Mouse (Mus musculus) neural tube, embryonic 11.5 days (tissue): ENCODE measurements around the gene Stard5. TPM values are rescaled to one million over a fixed set of nuclear protein-coding genes. Genes with fewer than 3 reads are reported as not detected.

Experiments
- ATAC-seq: fragments of 200-750 bp; cut with Nextera tagmentation; 2 replicates; pipeline ENCODE4 v1.8.0; 2017; ENCODE audit warnings: moderate number of reproducible peaks, mild to moderate bottlenecking, moderate TSS enrichment, moderate library complexity; ENCODE audit not compliant: insufficient read depth, low FRiP score, low TSS enrichment
- DNase-seq: peaks from one replicate; pipeline ENCODE4 v3.0.0-alpha.2; 2015; ENCODE audit warnings: low spot score
- H3K27ac ChIP-seq: fragments of 300-500 bp; sonication (generic); 2 replicates; pipeline ENCODE4 v1.5.1; 2014; ENCODE audit warnings: low read depth, mild to moderate bottlenecking, low read length
- H3K27me3 ChIP-seq: fragments of 300-500 bp; sonication (generic); 2 replicates; pipeline ENCODE4 v1.6.1; 2014; ENCODE audit warnings: mild to moderate bottlenecking, low read length, mixed read lengths; ENCODE audit not compliant: control insufficient read depth, insufficient read depth
- H3K36me3 ChIP-seq: fragments of 300-500 bp; sonication (generic); 2 replicates; pipeline ENCODE4 v1.6.1; 2014; ENCODE audit warnings: mild to moderate bottlenecking, low read length, moderate library complexity, mixed read lengths; ENCODE audit not compliant: control insufficient read depth, insufficient read depth
- H3K4me1 ChIP-seq: fragments of 300-500 bp; sonication (generic); 2 replicates; pipeline ENCODE4 v1.6.1; 2014; ENCODE audit warnings: low read length, mixed read lengths; ENCODE audit not compliant: control insufficient read depth, insufficient read depth
- H3K4me2 ChIP-seq: fragments of 300-500 bp; sonication (generic); 2 replicates; pipeline ENCODE4 v1.6.1; 2014; ENCODE audit warnings: low read depth, mild to moderate bottlenecking, moderate library complexity
- H3K4me3 ChIP-seq: fragments of 300-500 bp; sonication (generic); 2 replicates; pipeline ENCODE4 v1.5.1; 2014; ENCODE audit warnings: low read depth, low read length
- H3K9ac ChIP-seq: fragments of 300-500 bp; sonication (generic); 2 replicates; pipeline ENCODE4 v1.6.1; 2014; ENCODE audit warnings: mild to moderate bottlenecking, low read length
- H3K9me3 ChIP-seq: fragments of 300-500 bp; sonication (generic); 2 replicates; pipeline ENCODE4 v1.6.1; 2016; ENCODE audit warnings: low read length; ENCODE audit not compliant: control insufficient read depth
- WGBS: fragments of 180-500 bp; shearing (Covaris S2); extraction: QIAGEN DNeasy Blood & Tissue Kit; methylation state at CpG from one replicate; pipeline ENCODE4 v1.1.7; 2014; 5-methylcytosine and 5-hydroxymethylcytosine counted together
- polyA plus RNA-seq: library from polyadenylated mRNA; unstranded; fragments of >200 nt; fragmentation: Nextera tagmentation; extraction: Ambion mirVana; gene quantifications from 2 replicates; pipeline ENCODE4 v1.2.1, GENCODE M21; 2014

Stard5 gene
- polyA plus RNA-seq, 1 experiment from 2014 or later = 11.0 TPM

- Histone ChIP-seq H3K9ac (no peak overlapping the region), H3K4me2 (no peak overlapping the region), H3K9me3 (no peaks in the 10 kb centered on the region), H3K27me3 (no peaks in the 10 kb centered on the region), H3K4me3 (no peak overlapping the region), H3K27ac (no peak overlapping the region), H3K36me3 (no peaks in the 10 kb centered on the region), H3K4me1 (no peaks in the 10 kb centered on the region)
- ATAC-seq (no peak), DNase-seq (no peak)
- WGBS = 90% methylated on average over 6 of the region's 6 CpGs
Observed at GRCm38 (mm10) chr7:83662711-83663375, 31.1 kb downstream of the Stard5 start.

- no peak for DNase-seq
- Histone ChIP-seq H3K27ac (no peak overlapping the region), H3K9me3 (no peaks in the 10 kb centered on the region), H3K4me3 (no peak overlapping the region), H3K9ac (no peak overlapping the region), H3K4me2 (no peak overlapping the region), H3K4me1 (no peaks in the 10 kb centered on the region), H3K36me3 (no peaks in the 10 kb centered on the region), H3K27me3 (no peaks in the 10 kb centered on the region)
- 83% methylated on average over 4 of the region's 4 CpGs for WGBS
- no peak for ATAC-seq
Observed at GRCm38 (mm10) chr7:83666087-83666595, 34.4 kb downstream of the Stard5 start.

- 87% methylated on average over 5 of the region's 5 CpGs for WGBS
- no peaks in the 10 kb centered on the region for H3K27me3 ChIP-seq
- no peaks in the 10 kb centered on the region for H3K9me3 ChIP-seq
- ATAC-seq (no peak), DNase-seq (no peak)
- no peaks in the 10 kb centered on the region for H3K36me3 ChIP-seq
- no peaks in the 10 kb centered on the region for H3K4me1 ChIP-seq
- H3K27ac ChIP-seq = no peak overlapping the region
- H3K4me2 ChIP-seq = no peak overlapping the region
- H3K4me3 ChIP-seq = no peak overlapping the region
- no peak overlapping the region for H3K9ac ChIP-seq
Observed at GRCm38 (mm10) chr7:83667936-83668645, 36.3 kb downstream of the Stard5 start.

GRCm38 (mm10) chr7:83668724-83669123 is 37.0 kb downstream of the Stard5 start:
- DNase-seq = peak; percentile 59
- H3K36me3 ChIP-seq = no peaks in the 10 kb centered on the region
- H3K27me3 ChIP-seq = no peaks in the 10 kb centered on the region
- H3K4me1 ChIP-seq = no peaks in the 10 kb centered on the region
- H3K9ac ChIP-seq = no peak overlapping the region
- ATAC-seq = no peak
- H3K4me2 ChIP-seq = no peak overlapping the region
- H3K27ac ChIP-seq = no peak overlapping the region
- no peaks in the 10 kb centered on the region for H3K9me3 ChIP-seq
- WGBS = 30% methylated on average over 1 of the region's 1 CpGs
- H3K4me3 ChIP-seq = no peak overlapping the region

GRCm38 (mm10) chr7:83671573-83671972 is 39.8 kb downstream of the Stard5 start:
- ATAC-seq (no peak), DNase-seq (no peak)
- no peak overlapping the region for H3K4me3 ChIP-seq
- no peaks in the 10 kb centered on the region for H3K27me3 ChIP-seq
- H3K9me3 ChIP-seq = no peaks in the 10 kb centered on the region
- no peak overlapping the region for H3K4me2 ChIP-seq
- H3K27ac ChIP-seq = no peak overlapping the region
- H3K36me3 ChIP-seq = no peaks in the 10 kb centered on the region
- H3K4me1 ChIP-seq = no peaks in the 10 kb centered on the region
- no peak overlapping the region for H3K9ac ChIP-seq
- 91% methylated on average over 6 of the region's 6 CpGs for WGBS

DNA sequence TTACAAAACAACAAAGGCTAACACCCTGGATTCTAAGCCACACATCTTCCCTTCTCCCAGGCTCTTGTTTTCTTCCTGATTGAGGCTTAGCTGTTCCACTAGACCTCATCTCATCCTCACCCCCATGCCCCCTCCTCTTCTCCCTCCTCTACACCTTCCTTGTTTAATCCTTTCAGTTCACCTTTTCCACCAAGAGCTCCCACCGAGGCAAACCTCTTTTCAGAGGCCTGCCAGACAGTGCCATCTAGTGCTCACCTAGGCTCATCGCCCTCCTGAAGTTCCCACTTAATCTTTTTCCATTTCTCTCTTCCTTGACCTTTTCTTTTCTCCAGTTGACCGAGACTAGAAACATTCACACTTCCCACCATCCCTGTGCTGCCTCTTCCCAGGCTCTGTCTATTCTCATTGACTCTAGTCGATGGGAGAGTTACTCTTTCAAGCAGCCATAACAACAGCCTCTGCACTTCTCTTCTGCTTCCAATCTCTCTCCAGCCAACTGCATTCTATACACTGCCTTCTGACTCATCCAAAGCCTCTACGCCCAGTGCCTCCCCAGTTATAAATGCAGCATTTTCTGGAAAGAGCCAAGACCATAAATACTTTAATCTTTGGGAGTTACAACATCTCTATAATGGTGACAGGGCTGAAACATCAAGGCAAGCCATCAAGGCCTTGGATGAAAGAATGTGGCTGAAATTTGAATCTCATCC is 43.9 kb downstream of the Stard5 start:
- H3K27me3 ChIP-seq = no peaks in the 10 kb centered on the region
- H3K4me1 ChIP-seq = no peaks in the 10 kb centered on the region
- no peaks in the 10 kb centered on the region for H3K9me3 ChIP-seq
- no peak overlapping the region for H3K27ac ChIP-seq
- no peaks in the 10 kb centered on the region for H3K36me3 ChIP-seq
- ATAC-seq (no peak), DNase-seq (no peak)
- WGBS = 36% methylated on average over 5 of the region's 5 CpGs
- H3K9ac ChIP-seq = no peak overlapping the region
- no peak overlapping the region for H3K4me3 ChIP-seq
- H3K4me2 ChIP-seq = no peak overlapping the region

- H3K4me1 ChIP-seq = no peaks in the 10 kb centered on the region
- H3K4me3 ChIP-seq = no peak overlapping the region
- WGBS = 89% methylated on average over 3 of the region's 3 CpGs
- H3K27ac ChIP-seq = no peak overlapping the region
- H3K9ac ChIP-seq = no peak overlapping the region
- ATAC-seq (no peak), DNase-seq (no peak)
- H3K9me3 ChIP-seq = no peaks in the 10 kb centered on the region
- H3K36me3 ChIP-seq = no peaks in the 10 kb centered on the region
- H3K4me2 ChIP-seq = no peak overlapping the region
- no peaks in the 10 kb centered on the region for H3K27me3 ChIP-seq
Observed at GRCm38 (mm10) chr7:83677296-83677695, 45.5 kb downstream of the Stard5 start.

DNA sequence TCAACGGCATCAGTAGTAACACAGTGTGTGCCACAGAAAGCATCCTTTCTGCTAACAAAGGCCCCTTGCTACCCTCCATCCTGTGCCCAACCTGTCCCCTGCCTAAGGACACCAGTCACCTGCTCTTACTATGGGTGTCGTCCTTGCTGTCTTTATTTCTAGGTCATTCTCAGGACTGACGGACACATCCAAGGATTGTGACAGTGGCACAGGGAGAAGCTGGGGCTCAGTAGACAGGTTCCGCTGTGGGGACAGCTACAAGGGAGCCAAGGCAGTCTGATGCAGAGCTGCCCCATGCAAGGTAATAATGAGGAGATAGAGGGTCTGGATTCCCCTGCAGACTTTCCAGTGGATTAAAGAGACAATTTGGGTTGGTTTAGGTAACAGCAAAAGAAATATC is 46.7 kb downstream of the Stard5 start:
- H3K36me3 ChIP-seq = no peaks in the 10 kb centered on the region
- H3K9ac ChIP-seq = no peak overlapping the region
- no peak overlapping the region for H3K4me2 ChIP-seq
- 90% methylated on average over 4 of the region's 4 CpGs for WGBS
- no peak overlapping the region for H3K4me3 ChIP-seq
- H3K4me1 ChIP-seq = no peaks in the 10 kb centered on the region
- H3K27me3 ChIP-seq = no peaks in the 10 kb centered on the region
- no peak for ATAC-seq
- H3K27ac ChIP-seq = no peak overlapping the region
- H3K9me3 ChIP-seq = no peaks in the 10 kb centered on the region
- DNase-seq = no peak
